Mouse (Mus musculus) heart, adult 2 months (tissue): ENCODE measurements around the gene Dab1. TPM values are rescaled to one million over a fixed set of nuclear protein-coding genes. Genes with fewer than 3 reads are reported as not detected.

ENCODE experiments used
- DNase-seq, 2 experiments: peaks; one replicate each; pipeline ENCODE4 v3.0.0; 2021
- H3K27ac ChIP-seq: fragments of 200-600 bp; 2 replicates; pipeline ENCODE4 v1.8.1; 2022
- H3K27me3 ChIP-seq: fragments of 200-500 bp; 2 replicates; pipeline ENCODE4 v1.6.1; 2012; ENCODE audit warnings: mild to moderate bottlenecking, low read length, inconsistent platforms, mixed read lengths; ENCODE audit not compliant: control insufficient read depth, insufficient read depth
- H3K36me3 ChIP-seq: fragments of 200-500 bp; 2 replicates; pipeline ENCODE4 v1.6.1; 2012; ENCODE audit warnings: low read length, inconsistent platforms; ENCODE audit not compliant: control insufficient read depth, insufficient read depth
- H3K4me1 ChIP-seq: fragments of 200-500 bp; 2 replicates; pipeline ENCODE4 v1.6.1; 2011; ENCODE audit warnings: low read length; ENCODE audit not compliant: control insufficient read depth, insufficient read depth
- H3K4me3 ChIP-seq: fragments of 200-600 bp; 2 replicates; pipeline ENCODE4 v1.8.1; 2022
- H3K79me2 ChIP-seq: fragments of 200-500 bp; replicated peaks from 2 replicates; pipeline ENCODE4 v1.6.1; 2012; ENCODE audit warnings: mild to moderate bottlenecking, inconsistent platforms, low read length, moderate library complexity, mixed read lengths; ENCODE audit not compliant: control insufficient read depth, insufficient read depth
- H3K9ac ChIP-seq: fragments of 200-500 bp; 2 replicates; pipeline ENCODE4 v1.6.1; 2012; ENCODE audit warnings: low read depth, mild to moderate bottlenecking, control low read depth, inconsistent platforms, low read length, mixed read lengths
- CTCF ChIP-seq: fragments of 200-600 bp; IDR thresholded peaks from 2 replicates; pipeline ENCODE4 v1.8.1; 2022; ENCODE audit warnings: antibody characterized with exemption, mild to moderate bottlenecking, moderate library complexity
- EP300 ChIP-seq: fragments of 200-500 bp; IDR thresholded peaks from 2 replicates; pipeline ENCODE4 v1.6.1; 2011; ENCODE audit warnings: low read depth, low read length, control low read depth; ENCODE audit not compliant: insufficient read depth
- POLR2A ChIP-seq: fragments of 200-500 bp; IDR thresholded peaks from 2 replicates; pipeline ENCODE4 v1.6.1; 2011; ENCODE audit warnings: mild to moderate bottlenecking, low read depth, low read length, control low read depth; ENCODE audit not compliant: insufficient read depth
- WGBS: fragments of 180-500 bp; shearing (Covaris S2); methylation state at CpG from one replicate; pipeline ENCODE4 v1.1.7; 2018; 5-methylcytosine and 5-hydroxymethylcytosine counted together
- intact Hi-C: fragments of 180-260 bp; cut with DNase I; formaldehyde crosslinking; loops from one replicate; pipeline ENCODE4 v1.15.1; 2025
- polyA plus RNA-seq: library from polyadenylated mRNA; depleted of rRNA; stranded (reverse); fragments of >200 nt; gene quantifications from 2 replicates; pipeline ENCODE4 v1.2.3, GENCODE M21; 2012
- total RNA-seq, 2 experiments: library from RNA; stranded (reverse); gene quantifications; 2 replicates each; pipeline ENCODE4 v1.2.3; 2021

Gene Dab1
- total and polyA plus RNA-seq, 3 experiments, result 0.21 TPM; not detected in 2

DNA sequence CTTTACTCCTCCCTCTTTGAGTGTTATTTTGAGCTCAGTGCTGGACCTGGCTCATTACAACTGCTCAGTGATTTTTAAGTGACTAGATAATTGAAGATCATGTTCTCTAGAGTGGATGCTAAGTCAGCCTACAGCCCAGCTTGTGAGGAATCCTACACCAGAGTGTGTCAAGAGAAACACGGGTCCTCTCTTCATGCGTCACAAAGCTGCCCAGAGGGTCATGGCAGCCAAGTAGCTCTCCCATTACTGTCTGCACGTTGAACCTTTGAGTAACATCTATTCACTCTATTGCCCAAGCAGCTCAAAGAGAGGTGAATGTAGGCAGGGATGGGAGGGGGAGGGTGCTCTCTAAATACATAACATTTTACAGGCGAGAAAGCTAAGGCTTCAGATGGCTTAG is 277.6 kb downstream of the Dab1 start:
- WGBS, result 58% methylated on average over 4 of the region's 4 CpGs
- Histone ChIP-seq H3K27ac (no peak overlapping the region), H3K27me3 (no peaks in the 10 kb centered on the region; the same call in 1 of the 2 replicates), H3K4me3 (no peak overlapping the region), H3K4me1 (no peaks in the 10 kb centered on the region), H3K36me3 (no peaks in the 10 kb centered on the region), H3K9ac (no peak overlapping the region), H3K79me2 (no peaks in the 10 kb centered on the region)
- DNase-seq, result no peak
- intact Hi-C loops, result no loop called here
- no peak for TF ChIP-seq POLR2A
- TF ChIP-seq CTCF, result no peak
- TF ChIP-seq EP300, result no peak

DNA sequence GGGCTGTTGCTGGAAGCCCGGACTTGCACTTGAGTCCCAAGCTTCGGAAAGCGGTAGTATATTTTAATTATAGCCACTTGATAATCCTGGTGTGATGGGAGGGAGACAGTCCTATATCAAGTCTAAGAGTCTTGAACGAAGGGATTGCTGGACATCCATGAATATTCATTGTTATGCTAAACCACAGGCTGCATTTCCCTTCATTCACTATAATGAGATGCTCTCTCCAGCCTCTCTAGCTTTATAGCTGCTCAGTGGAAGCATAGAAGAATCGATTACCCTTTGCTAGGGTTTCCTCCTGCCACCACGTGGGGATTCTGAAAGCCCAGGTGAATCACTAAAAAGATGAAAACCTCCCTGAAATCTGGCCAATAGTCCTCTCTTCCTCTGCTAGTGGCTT is 278.5 kb downstream of the Dab1 start:
- H3K9ac ChIP-seq, result no peak overlapping the region
- TF ChIP-seq EP300 (no peak), CTCF (no peak), POLR2A (no peak)
- H3K27ac ChIP-seq, result no peak overlapping the region
- no peak overlapping the region for H3K4me3 ChIP-seq
- no peak for DNase-seq
- no peaks in the 10 kb centered on the region; the same call in 1 of the 2 replicates for H3K27me3 ChIP-seq
- H3K79me2 ChIP-seq, result no peaks in the 10 kb centered on the region
- intact Hi-C loops, result no loop called here
- no peaks in the 10 kb centered on the region for H3K4me1 ChIP-seq
- WGBS, result 71% methylated on average over 6 of the region's 6 CpGs
- no peaks in the 10 kb centered on the region for H3K36me3 ChIP-seq

DNA sequence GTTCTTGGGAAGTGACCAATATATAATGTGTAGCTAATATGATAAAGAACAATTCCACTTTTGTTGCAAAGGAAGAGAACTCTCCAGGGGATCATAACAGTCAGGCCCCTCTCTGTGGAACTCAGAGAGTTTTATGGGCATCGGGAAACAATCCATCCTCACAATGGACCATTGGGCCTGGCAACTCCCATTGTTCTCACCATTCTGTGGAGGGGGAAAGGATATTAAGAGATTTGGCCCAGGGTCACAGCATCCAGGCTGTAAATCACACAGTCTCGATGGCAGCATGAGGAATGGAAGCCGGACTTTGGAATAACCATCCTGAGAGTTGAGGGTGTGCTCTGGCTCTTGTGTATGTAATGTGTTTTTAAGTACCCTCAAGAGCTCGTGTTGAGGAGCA is 292.3 kb downstream of the Dab1 start:
- no peak for DNase-seq

DNA sequence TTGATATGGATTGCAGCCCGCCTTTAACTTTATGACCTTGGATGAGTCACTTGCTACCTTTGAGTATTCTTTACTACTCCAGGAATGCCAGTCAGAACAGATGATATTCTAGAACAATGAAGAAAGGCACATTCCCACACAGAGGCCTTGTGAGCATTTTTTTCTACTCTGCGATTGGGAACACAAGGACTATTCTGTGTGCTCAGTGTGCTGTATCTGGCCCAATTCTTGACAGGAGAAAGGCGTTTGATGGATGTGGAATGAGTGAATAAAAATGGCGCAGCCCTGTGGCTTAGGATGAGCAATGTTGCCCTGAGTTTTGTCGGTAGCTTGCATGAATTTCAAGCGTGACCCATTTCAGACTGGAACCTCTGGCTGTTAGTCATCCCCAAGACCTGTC is 292.9 kb downstream of the Dab1 start:
- Histone ChIP-seq H3K27me3 (no peaks in the 10 kb centered on the region), H3K79me2 (no peaks in the 10 kb centered on the region), H3K27ac (no peak overlapping the region), H3K4me1 (no peaks in the 10 kb centered on the region), H3K36me3 (no peaks in the 10 kb centered on the region), H3K9ac (no peak overlapping the region), H3K4me3 (no peak overlapping the region)
- WGBS, result 84% methylated on average over 6 of the region's 6 CpGs
- TF ChIP-seq CTCF (no peak), POLR2A (no peak), EP300 (no peak)
- no peak for DNase-seq
- intact Hi-C loops, result no loop called here

More for the DNA sequence above, 292.3 kb downstream of the Dab1 start:
- intact Hi-C loops, result no loop called here
- H3K27ac ChIP-seq, result no peak overlapping the region
- H3K4me1 ChIP-seq, result no peaks in the 10 kb centered on the region
- no peaks in the 10 kb centered on the region for H3K27me3 ChIP-seq
- WGBS, result 64% methylated on average over 4 of the region's 4 CpGs
- H3K36me3 ChIP-seq, result no peaks in the 10 kb centered on the region
- TF ChIP-seq CTCF, result no peak
- no peak overlapping the region for H3K9ac ChIP-seq
- H3K4me3 ChIP-seq, result no peak overlapping the region
- H3K79me2 ChIP-seq, result no peaks in the 10 kb centered on the region

DNA sequence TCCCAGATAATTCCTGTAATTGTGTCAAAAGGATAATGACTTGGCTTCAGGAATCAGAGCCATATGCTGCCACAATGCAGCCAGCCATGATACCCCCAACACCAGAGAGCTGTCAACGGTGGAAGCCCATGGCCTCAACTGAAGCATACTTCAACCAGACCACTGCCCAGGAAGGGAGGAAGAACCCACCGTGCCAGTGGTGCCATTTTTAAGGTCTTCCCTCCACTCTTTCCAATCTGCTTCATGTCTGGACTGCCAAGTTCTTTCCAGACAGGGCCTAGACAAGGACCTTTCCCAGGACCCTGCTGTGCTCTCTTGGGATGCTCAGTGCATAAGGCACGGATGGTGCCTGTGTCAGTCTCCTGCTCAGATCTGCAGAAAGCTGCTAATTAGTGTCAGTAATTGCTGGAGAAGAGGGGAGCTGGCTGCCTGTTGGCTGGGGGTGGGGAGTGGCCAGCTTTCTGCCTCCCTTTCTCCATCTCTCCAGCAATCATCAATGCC is 303.3 kb downstream of the Dab1 start:
- Histone ChIP-seq H3K4me3 (no peak overlapping the region), H3K9ac (no peak overlapping the region), H3K27ac (no peak overlapping the region), H3K36me3 (no peaks in the 10 kb centered on the region), H3K27me3 (no peaks in the 10 kb centered on the region), H3K4me1 (no peaks in the 10 kb centered on the region), H3K79me2 (no peaks in the 10 kb centered on the region)
- intact Hi-C loops, result no loop called here
- WGBS, result 49% methylated on average over 3 of the region's 3 CpGs
- TF ChIP-seq CTCF (no peak), POLR2A (no peak), EP300 (no peak)
- no peak for DNase-seq

DNA sequence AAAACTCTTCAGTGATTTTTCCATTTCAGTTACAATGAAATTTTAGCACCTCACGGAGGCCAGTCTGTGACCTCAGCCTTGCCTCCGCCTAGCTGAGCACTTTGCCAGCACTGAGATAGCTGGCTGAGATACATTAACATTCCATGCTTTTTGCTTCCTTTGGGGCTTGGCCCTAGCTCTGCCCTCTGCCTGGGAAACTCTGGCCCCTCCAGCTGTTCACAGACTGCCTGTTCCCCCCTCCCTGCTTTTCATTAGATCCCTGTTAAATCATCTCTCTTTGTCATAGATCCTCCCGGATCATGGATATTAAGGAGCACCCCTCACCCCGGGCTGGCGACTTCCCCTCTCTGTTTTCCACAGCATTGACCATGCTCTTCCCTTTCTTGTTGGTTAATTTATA is 307.5 kb downstream of the Dab1 start:
- DNase-seq, result peak in 1 of 2 experiments; percentile 10
- intact Hi-C loops, result no loop called here
- no peak for TF ChIP-seq POLR2A
- no peak for TF ChIP-seq EP300
- TF ChIP-seq CTCF, result no peak
- Histone ChIP-seq H3K79me2 (no peaks in the 10 kb centered on the region), H3K9ac (no peak overlapping the region), H3K27ac (no peak overlapping the region), H3K4me3 (no peak overlapping the region), H3K36me3 (no peaks in the 10 kb centered on the region), H3K4me1 (no peaks in the 10 kb centered on the region), H3K27me3 (no peaks in the 10 kb centered on the region)
- WGBS, result 47% methylated on average over 5 of the region's 5 CpGs
